Mouse (Mus musculus) lung, adult 18-20 months (tissue): Measurements from ENCODE around the gene Zeb2.

ENCODE experiments used
- DNase-seq, 2 experiments: peaks; one replicate each; pipeline ENCODE4 v3.0.0; 2022; ENCODE audit warnings: mixed read lengths in 2 of 2

Zeb2 gene

DNA sequence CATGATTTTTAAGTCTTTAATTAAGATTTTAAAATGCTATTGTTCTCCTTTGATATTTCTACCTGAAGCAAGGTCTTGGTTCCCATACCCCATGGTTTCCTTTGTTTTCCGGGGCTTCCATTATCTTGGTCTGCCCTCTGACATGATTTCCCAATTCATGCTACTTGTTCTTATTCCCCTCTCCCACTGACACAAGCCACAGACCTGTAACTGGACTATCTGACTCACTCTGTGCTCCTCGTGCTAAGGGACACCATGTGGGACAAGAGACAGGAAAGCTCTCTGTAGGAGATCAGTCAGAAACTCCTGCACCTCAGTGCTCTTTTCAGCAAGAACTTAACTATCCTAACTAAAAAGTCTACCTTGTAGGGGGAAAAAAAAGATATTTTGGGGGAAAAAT lies 139.6 kb downstream of the Zeb2 start:
- no peak for DNase-seq

- no peak for DNase-seq
These were observed 140.1 kb downstream of the Zeb2 start for GRCm38 (mm10) chr2:44977051-44977450.

- DNase-seq = no peak
These were observed 140.7 kb downstream of the Zeb2 start for GRCm38 (mm10) chr2:44976484-44976883.

GRCm38 (mm10) chr2:44973828-44974227 lies 143.4 kb downstream of the Zeb2 start:
- DNase-seq = no peak

- no peak for DNase-seq
These were observed 147.0 kb downstream of the Zeb2 start for GRCm38 (mm10) chr2:44970087-44970646.

DNA sequence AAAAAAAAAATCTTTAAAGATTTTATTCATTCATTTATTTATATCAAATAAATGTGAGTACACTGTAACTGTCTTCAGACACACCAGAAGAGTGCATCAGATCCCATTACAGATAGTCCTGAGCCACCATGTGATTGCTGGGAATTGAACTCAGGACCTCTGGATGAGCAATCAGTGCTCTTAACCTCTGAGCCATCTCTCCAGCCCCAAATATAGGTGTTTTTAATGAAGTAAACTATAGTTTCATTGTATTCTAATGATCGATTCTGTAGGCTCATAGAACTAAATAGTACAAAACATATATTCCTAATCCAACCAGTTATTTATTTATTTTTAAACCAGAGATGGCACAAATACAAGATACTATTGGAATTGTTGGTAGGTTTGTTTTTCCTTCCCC lies 147.6 kb downstream of the Zeb2 start:
- no peak for DNase-seq

DNA sequence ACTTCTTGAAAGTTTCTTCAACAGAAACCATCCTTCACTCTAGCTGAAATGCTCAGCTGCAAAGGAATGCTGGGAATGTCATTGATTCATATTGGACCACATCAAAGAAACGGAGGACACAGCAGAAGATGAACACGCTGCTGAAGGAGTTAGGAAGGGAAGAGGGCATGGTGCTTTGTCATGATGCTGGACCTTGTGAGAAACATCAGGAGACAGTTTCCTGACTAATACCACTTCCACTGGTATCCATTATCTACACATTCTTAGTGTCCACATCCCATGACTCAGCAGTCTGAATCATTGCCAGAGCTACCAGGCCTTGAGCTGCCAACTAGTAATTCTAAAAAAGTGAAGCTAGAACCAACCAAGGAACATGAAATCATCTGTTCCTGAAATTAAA lies 148.0 kb downstream of the Zeb2 start:
- no peak for DNase-seq

DNA sequence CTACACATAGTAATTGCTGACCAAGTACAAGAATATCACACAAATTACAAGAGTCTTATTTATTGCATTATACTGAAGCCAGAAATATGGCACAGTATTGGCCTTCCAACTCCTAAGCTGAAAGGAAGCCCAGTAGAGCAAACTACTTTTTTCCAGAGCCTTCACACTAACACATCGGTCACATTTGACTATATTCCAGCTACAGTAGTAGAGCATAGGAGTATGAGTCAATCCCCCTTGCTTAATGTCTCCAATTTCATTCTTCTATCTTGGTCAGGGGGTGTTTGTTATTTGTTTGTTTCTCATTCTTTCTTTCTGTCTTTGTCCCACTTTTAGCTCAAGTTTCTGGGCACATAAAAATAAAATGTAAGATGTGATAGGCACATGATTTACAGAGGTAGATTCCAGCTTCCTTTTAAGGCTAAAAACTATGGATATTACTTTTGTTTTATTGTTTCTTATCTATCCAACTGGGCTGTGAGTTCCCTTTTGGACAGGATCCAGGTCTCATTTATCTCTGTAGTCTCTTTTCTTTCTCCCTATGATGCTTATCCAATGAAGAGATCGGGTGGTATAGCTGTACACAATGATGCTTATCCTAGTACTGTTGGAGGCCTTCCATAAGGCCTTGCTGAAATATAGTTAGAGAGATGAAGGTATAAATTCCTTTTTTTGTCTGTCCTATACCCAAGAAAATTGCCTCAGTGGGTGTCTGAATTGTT lies 151.2 kb downstream of the Zeb2 start:
- no peak for DNase-seq

- no peak for DNase-seq
These were observed 154.6 kb downstream of the Zeb2 start for GRCm38 (mm10) chr2:44962620-44963019.

GRCm38 (mm10) chr2:44961192-44961591 lies 156.0 kb downstream of the Zeb2 start:
- DNase-seq = no peak

GRCm38 (mm10) chr2:44960561-44960960 lies 156.6 kb downstream of the Zeb2 start:
- no peak for DNase-seq

- no peak for DNase-seq
These were observed 159.8 kb downstream of the Zeb2 start for GRCm38 (mm10) chr2:44957329-44957797.

DNA sequence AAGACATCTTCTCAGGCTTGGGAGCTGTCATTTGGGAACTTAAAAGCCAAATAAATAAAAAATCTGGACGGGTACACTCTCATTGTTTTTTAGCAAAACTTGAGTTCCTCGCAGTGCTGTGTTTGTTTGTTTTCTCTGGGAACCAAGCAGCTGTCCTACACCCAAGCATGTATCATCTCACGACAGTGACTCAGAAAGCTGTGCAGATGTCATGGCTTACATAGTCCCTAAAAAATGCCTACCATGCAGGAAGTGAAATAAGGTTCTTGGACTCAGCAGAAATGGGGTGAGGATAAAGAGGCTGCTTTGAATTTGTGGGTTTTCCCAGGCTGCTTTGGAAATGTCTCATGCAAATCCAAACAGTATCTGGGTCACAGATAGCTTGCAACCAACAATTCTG lies 161.0 kb downstream of the Zeb2 start:
- DNase-seq = peak in 1 of 2 experiments; percentile 24

DNA sequence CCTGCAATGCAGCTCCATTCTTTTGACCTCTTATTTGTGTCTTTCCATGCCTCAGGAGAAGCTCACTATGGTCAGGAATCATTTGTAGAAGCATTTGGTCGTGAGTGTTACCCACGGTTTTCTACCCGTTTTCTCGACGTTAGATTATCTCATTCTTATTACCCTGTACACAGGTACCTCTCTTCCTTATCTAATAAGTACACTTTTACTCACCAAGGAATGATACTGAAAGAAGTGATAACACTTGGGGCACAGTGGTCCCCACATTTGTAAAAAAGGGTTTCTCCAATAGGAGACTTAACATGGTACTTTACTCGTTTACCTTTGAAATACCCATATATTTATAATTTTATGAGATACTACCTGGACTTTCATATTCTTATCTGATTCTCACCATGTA lies 161.7 kb downstream of the Zeb2 start:
- DNase-seq = no peak

- no peak for DNase-seq
These were observed 163.0 kb downstream of the Zeb2 start for GRCm38 (mm10) chr2:44954180-44954579.

DNA sequence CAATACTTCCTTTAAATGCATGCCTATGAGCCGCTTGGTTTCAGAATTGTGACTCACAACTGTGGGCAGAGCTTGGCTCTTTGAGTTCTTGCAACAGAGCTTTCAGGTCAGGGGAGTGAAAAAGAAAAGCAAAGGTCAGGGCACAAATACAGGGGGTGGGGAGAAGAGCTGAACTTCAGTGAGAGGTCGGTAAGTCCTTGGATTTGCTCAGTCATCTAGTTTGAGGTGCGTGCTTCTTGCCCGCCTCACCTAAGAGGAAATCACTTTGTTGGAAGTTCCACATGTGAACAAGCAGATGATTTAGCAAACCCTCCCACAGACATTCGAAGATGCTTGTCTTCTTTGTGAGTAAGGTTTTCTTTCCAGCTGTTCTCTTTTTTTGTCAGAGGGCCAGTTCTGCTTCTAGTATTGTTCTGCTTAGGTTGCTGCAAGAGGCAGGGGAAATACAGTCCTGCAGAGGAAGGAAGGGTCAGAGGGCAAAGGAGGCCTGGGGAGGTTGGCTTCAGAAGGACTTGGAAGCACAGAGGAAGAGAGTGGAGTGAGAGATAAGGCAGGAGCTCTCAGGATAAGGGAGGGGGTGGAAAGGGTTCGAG lies 164.3 kb downstream of the Zeb2 start:
- peak; percentile 10 to 30 for DNase-seq

- DNase-seq = no peak
These were observed 165.5 kb downstream of the Zeb2 start for GRCm38 (mm10) chr2:44951651-44952213.

DNA sequence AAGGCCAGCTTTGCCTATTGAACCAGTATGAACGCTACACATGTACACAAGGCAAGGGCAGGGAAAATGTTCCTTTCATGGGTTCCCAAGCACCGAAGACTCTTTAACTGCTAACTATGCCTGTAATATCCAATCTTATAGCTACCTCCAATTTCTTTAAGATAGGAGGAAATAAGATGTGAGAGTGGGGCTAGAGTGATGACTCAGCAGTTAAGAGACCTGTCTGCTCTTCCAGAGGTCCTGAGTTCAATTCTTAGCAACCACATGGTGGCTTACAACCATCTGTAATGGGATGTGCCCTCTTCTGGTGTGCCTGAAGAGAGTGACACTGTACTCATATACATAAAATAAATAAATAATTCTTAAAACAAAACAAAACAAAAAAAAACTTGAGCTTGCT lies 172.5 kb downstream of the Zeb2 start:
- no peak for DNase-seq
